Mouse (Mus musculus) lung, postnatal 0 days (tissue): ENCODE results near the gene Rbm11. TPM values are rescaled to one million over a fixed set of nuclear protein-coding genes. Genes with fewer than 3 reads are reported as not detected.

Experiments
- ATAC-seq: fragments of 200-750 bp; cut with Nextera tagmentation; 2 replicates; pipeline ENCODE4 v1.8.0; 2017; ENCODE audit warnings: moderate library complexity
- DNase-seq: peaks from one replicate; pipeline ENCODE4 v3.0.0-alpha.2; 2016; ENCODE audit warnings: low spot score
- H3K27ac ChIP-seq: fragments of 300-500 bp; sonication (generic); 2 replicates; pipeline ENCODE4 v1.5.1; 2014; ENCODE audit warnings: antibody characterized with exemption, mild to moderate bottlenecking, low read length, mixed read lengths
- H3K27me3 ChIP-seq: fragments of 300-500 bp; sonication (generic); replicated peaks from 2 replicates; pipeline ENCODE4 v1.6.1; 2014; ENCODE audit warnings: low read length, mixed read lengths; ENCODE audit not compliant: insufficient read depth
- H3K36me3 ChIP-seq: fragments of 300-500 bp; sonication (generic); 2 replicates; pipeline ENCODE4 v1.6.1; 2014; ENCODE audit warnings: low read length, mixed read lengths; ENCODE audit not compliant: insufficient read depth
- H3K4me1 ChIP-seq: fragments of 300-500 bp; sonication (generic); 2 replicates; pipeline ENCODE4 v1.6.1; 2014; ENCODE audit warnings: antibody characterized with exemption, low read depth, low read length, mixed read lengths; ENCODE audit not compliant: insufficient read depth
- H3K4me2 ChIP-seq: fragments of 300-500 bp; sonication (generic); replicated peaks from 2 replicates; pipeline ENCODE4 v1.6.1; 2014; ENCODE audit warnings: low read depth, mild to moderate bottlenecking, low read length, moderate library complexity, mixed read lengths
- H3K4me3 ChIP-seq: fragments of 300-500 bp; sonication (generic); 2 replicates; pipeline ENCODE4 v1.5.1; 2014; ENCODE audit warnings: low read depth, low read length
- H3K9ac ChIP-seq: fragments of 300-500 bp; sonication (generic); replicated peaks from 2 replicates; pipeline ENCODE4 v1.6.1; 2014; ENCODE audit warnings: low read depth, mild to moderate bottlenecking
- H3K9me3 ChIP-seq: fragments of 300-500 bp; sonication (generic); 2 replicates; pipeline ENCODE4 v1.6.1; 2016; ENCODE audit warnings: low read length, mixed read lengths
- CTCF ChIP-seq: IDR thresholded peaks from 2 replicates; pipeline ENCODE4 v1.5.1; 2016; ENCODE audit warnings: antibody characterized with exemption, mild to moderate bottlenecking
- EP300 ChIP-seq: IDR thresholded peaks from 2 replicates; pipeline ENCODE4 v1.6.1; 2016; ENCODE audit warnings: antibody characterized with exemption, mild to moderate bottlenecking, control low read depth
- WGBS: fragments of 180-500 bp; shearing (Covaris S2); extraction: QIAGEN DNeasy Blood & Tissue Kit; methylation state at CpG from one replicate; pipeline ENCODE4 v1.1.7; 2014; 5-methylcytosine and 5-hydroxymethylcytosine counted together
- polyA plus RNA-seq: library from polyadenylated mRNA; unstranded; fragments of >200 nt; fragmentation: Nextera tagmentation; extraction: Ambion mirVana; gene quantifications from 2 replicates; pipeline ENCODE4 v1.2.1, GENCODE M21; 2015

Rbm11 gene
- 0.20 and 0.37 TPM in 2 replicates for polyA plus RNA-seq

DNA sequence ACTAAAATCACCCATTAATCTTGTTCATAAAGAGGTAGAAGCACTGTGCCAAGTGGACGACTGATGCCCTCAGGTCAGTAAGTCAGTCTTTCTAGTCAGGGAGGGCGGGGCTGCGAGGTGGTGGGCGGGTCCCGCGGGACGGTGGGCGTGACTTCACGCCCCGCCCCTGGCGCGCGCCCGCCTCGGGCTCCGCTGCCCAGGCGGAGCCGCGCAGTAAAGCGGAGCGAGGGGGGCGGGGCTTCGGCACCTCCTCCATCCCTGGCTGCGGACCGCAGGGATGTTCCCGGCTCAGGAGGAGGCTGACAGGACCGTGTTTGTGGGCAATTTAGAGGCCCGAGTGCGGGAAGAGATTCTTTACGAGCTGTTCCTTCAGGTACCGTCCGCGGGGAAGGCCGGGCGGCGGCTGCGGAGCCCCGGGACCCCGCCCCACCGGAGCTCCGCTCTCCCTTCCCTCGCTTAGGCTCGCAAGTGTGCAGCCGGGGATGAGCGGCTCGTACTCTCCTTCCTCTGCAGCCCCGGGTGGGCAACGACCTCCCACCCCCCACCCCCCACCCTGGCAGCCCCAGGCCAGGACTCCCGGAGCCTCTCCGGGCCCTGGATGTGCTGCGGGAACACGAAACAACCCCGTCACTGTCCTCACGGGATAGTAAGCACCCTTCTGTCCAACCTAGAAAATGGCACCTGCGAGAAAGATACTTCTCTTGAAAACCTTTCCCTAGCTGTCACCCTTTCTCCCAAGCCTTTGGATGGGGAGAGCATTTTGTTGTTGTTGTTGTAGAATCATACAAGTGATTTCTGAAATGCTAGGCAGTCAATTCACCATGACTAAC lies at the start of gene Rbm11:
Rbm11 (plus strand) TSS at position 174 of the 830 bp plus-strand sequence.
- no peak for TF ChIP-seq EP300
- TF ChIP-seq CTCF: no peak
- Histone ChIP-seq H3K9ac (peak within 1 kb of the TSS; percentile 12; the same call in 1 of the 2 replicates), H3K27ac (no peak within 1 kb of the TSS), H3K27me3 (no peaks in the 10 kb centered on the region), H3K4me3 (peak within 1 kb of the TSS; percentile 64), H3K4me2 (peak within 1 kb of the TSS; percentile 90), H3K4me1 (no peaks in the 10 kb centered on the region), H3K36me3 (no peaks in the 10 kb centered on the region), H3K9me3 (no peaks in the 10 kb centered on the region)
- under 1% methylated on average over 44 of the region's 55 CpGs for WGBS
- DNase-seq (peak; percentile 80), ATAC-seq (peak; percentile 99)

GRCm38 (mm10) chr16:75545310-75545709 lies 47.3 kb upstream of the Rbm11 start:
- no peaks in the 10 kb centered on the region for H3K9me3 ChIP-seq
- no peak overlapping the region for H3K27ac ChIP-seq
- TF ChIP-seq CTCF (no peak), EP300 (no peak)
- no peaks in the 10 kb centered on the region for H3K4me1 ChIP-seq
- no peak for DNase-seq
- no peak overlapping the region for H3K9ac ChIP-seq
- WGBS: 55% methylated on average over 1 of the region's 1 CpGs
- H3K36me3 ChIP-seq: no peaks in the 10 kb centered on the region
- ATAC-seq: no peak
- H3K27me3 ChIP-seq: no peaks in the 10 kb centered on the region
- no peak overlapping the region for H3K4me3 ChIP-seq
- no peak overlapping the region for H3K4me2 ChIP-seq

- H3K9me3 ChIP-seq: no peaks in the 10 kb centered on the region
- no peaks in the 10 kb centered on the region for H3K4me1 ChIP-seq
- no peak overlapping the region for H3K4me3 ChIP-seq
- H3K27ac ChIP-seq: no peak overlapping the region
- ATAC-seq (no peak), DNase-seq (no peak)
- no peak overlapping the region for H3K9ac ChIP-seq
- no peak for TF ChIP-seq CTCF
- TF ChIP-seq EP300: no peak
- H3K27me3 ChIP-seq: no peaks in the 10 kb centered on the region
- H3K36me3 ChIP-seq: no peaks in the 10 kb centered on the region
- 89% methylated on average over 2 of the region's 2 CpGs for WGBS
- no peak overlapping the region for H3K4me2 ChIP-seq
Measured at GRCm38 (mm10) chr16:75562910-75563309, 29.7 kb upstream of the Rbm11 start.

- Histone ChIP-seq H3K36me3 (no peaks in the 10 kb centered on the region), H3K4me3 (no peak overlapping the region), H3K27ac (no peak overlapping the region), H3K9ac (no peak overlapping the region), H3K9me3 (no peaks in the 10 kb centered on the region), H3K27me3 (no peaks in the 10 kb centered on the region), H3K4me1 (no peaks in the 10 kb centered on the region), H3K4me2 (no peak overlapping the region)
- 65% methylated on average over 5 of the region's 5 CpGs for WGBS
- DNase-seq (no peak), ATAC-seq (no peak)
- TF ChIP-seq CTCF: no peak
- no peak for TF ChIP-seq EP300
Measured at GRCm38 (mm10) chr16:75582279-75582678, 10.4 kb upstream of the Rbm11 start.

GRCm38 (mm10) chr16:75585961-75586360 lies 6.7 kb upstream of the Rbm11 start, which contains the start of gene Lipi:
Lipi (minus strand) TSS chr16:75586061.
- Histone ChIP-seq H3K27me3 (no peaks in the 10 kb centered on the region), H3K4me2 (no peak within 1 kb of the TSS), H3K4me1 (no peaks in the 10 kb centered on the region), H3K27ac (no peak within 1 kb of the TSS), H3K36me3 (no peaks in the 10 kb centered on the region), H3K4me3 (no peak within 1 kb of the TSS), H3K9ac (no peak within 1 kb of the TSS), H3K9me3 (no peaks in the 10 kb centered on the region)
- TF ChIP-seq EP300: no peak
- TF ChIP-seq CTCF: no peak
- DNase-seq: no peak
- 82% methylated on average over 7 of the region's 7 CpGs for WGBS
- ATAC-seq: no peak

DNA sequence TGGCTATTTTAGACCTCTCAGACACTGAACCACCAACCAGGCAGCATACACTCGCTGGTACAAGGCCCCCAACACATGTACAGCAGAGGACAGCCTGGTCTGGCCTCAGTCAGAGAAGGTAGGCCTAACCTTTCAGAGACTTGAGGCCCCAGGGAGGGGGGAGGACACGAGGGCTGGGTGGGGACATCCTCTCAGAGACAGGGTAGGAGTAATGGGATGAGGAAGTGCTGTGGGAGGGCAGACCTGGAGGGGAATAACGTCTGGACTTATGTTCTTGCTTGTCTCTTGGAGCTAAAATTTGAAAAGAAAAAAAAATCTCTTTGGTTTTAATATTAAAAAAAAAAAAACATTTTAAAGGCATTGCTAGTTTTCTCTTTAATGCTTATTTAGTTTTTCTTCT lies 6.2 kb upstream of the Rbm11 start:
- TF ChIP-seq EP300 (no peak), CTCF (no peak)
- no peak for DNase-seq
- Histone ChIP-seq H3K9ac (no peak overlapping the region), H3K9me3 (no peaks in the 10 kb centered on the region), H3K4me3 (no peak overlapping the region), H3K4me1 (no peaks in the 10 kb centered on the region), H3K27ac (no peak overlapping the region), H3K4me2 (no peak overlapping the region), H3K36me3 (no peaks in the 10 kb centered on the region), H3K27me3 (no peaks in the 10 kb centered on the region)
- ATAC-seq: no peak
- WGBS: 21% methylated on average over 3 of the region's 3 CpGs
